Mouse (Mus musculus) liver, embryonic 11.5 days (tissue): Measurements from ENCODE around the gene Ndufaf2. TPM values are rescaled to one million over a fixed set of nuclear protein-coding genes. Genes with fewer than 3 reads are reported as not detected.

Experiments used
- ATAC-seq: fragments of 200-750 bp; cut with Nextera tagmentation; replicated peaks from 2 replicates; pipeline ENCODE4 v1.8.0; 2017; ENCODE audit warnings: moderate number of reproducible peaks, mild to moderate bottlenecking, moderate TSS enrichment, moderate library complexity; ENCODE audit not compliant: low FRiP score
- DNase-seq: peaks from one replicate; pipeline ENCODE4 v3.0.0-alpha.2; 2017; ENCODE audit warnings: low spot score
- H3K27ac ChIP-seq: fragments of 300-500 bp; sonication (generic); 2 replicates; pipeline ENCODE4 v1.5.1; 2014; ENCODE audit warnings: mild to moderate bottlenecking, low read depth, low read length, control low read depth
- H3K27me3 ChIP-seq: fragments of 300-500 bp; sonication (generic); replicated peaks from 2 replicates; pipeline ENCODE4 v1.6.1; 2014; ENCODE audit warnings: low read length, mixed read lengths; ENCODE audit not compliant: control insufficient read depth, insufficient read depth
- H3K36me3 ChIP-seq: fragments of 300-500 bp; sonication (generic); 2 replicates; pipeline ENCODE4 v1.6.1; 2014; ENCODE audit warnings: mild to moderate bottlenecking, low read length, moderate library complexity, mixed read lengths; ENCODE audit not compliant: control insufficient read depth, insufficient read depth
- H3K4me1 ChIP-seq: fragments of 300-500 bp; sonication (generic); replicated peaks from 2 replicates; pipeline ENCODE4 v1.6.1; 2014; ENCODE audit warnings: low read length, mixed read lengths; ENCODE audit not compliant: control insufficient read depth, insufficient read depth
- H3K4me2 ChIP-seq: fragments of 300-500 bp; sonication (generic); 2 replicates; pipeline ENCODE4 v1.6.1; 2014; ENCODE audit warnings: mild to moderate bottlenecking, control low read depth, moderate library complexity
- H3K4me3 ChIP-seq: fragments of 300-500 bp; sonication (generic); 2 replicates; pipeline ENCODE4 v1.5.1; 2014; ENCODE audit warnings: low read depth, low read length, control low read depth
- H3K9ac ChIP-seq: fragments of 300-500 bp; sonication (generic); 2 replicates; pipeline ENCODE4 v1.6.1; 2014; ENCODE audit warnings: low read depth, low read length, control low read depth
- H3K9me3 ChIP-seq: fragments of 300-500 bp; sonication (generic); 2 replicates; pipeline ENCODE4 v1.6.1; 2016; ENCODE audit warnings: low read length, inconsistent platforms, mixed read lengths; ENCODE audit not compliant: control insufficient read depth
- WGBS: fragments of 180-500 bp; shearing (Covaris S2); extraction: QIAGEN DNeasy Blood & Tissue Kit; methylation state at CpG from one replicate; pipeline ENCODE4 v1.1.7; 2014; 5-methylcytosine and 5-hydroxymethylcytosine counted together
- polyA plus RNA-seq: library from polyadenylated mRNA; unstranded; fragments of >200 nt; fragmentation: Nextera tagmentation; extraction: Ambion mirVana; gene quantifications from 2 replicates; pipeline ENCODE4 v1.2.1, GENCODE M21; 2014

The Ndufaf2 gene
- 76.5 and 88.3 TPM in 2 replicates for polyA plus RNA-seq

GRCm38 (mm10) chr13:108158465-108159240, at the start of gene Ndufaf2, which contains the start of gene Ercc8:
Ndufaf2 (minus strand) TSS chr13:108158623.
Ercc8 (plus strand) TSS chr13:108158731.
- no peak within 1 kb of the TSS for H3K27ac ChIP-seq
- H3K9me3 ChIP-seq: no peaks in the 10 kb centered on the region
- peak; percentile 98 for ATAC-seq
- H3K9ac ChIP-seq: peak within 1 kb of the TSS; percentile 71
- H3K4me1 ChIP-seq: peaks cover 9% of the 10 kb centered on the region
- no peaks in the 10 kb centered on the region for H3K27me3 ChIP-seq
- H3K4me2 ChIP-seq: peak within 1 kb of the TSS; percentile 85
- peaks cover 2% of the 10 kb centered on the region; the same call in 1 of the 2 replicates for H3K36me3 ChIP-seq
- H3K4me3 ChIP-seq: peak within 1 kb of the TSS; percentile 84
- peak; percentile 97 for DNase-seq
- under 1% methylated on average over 47 of the region's 47 CpGs for WGBS

- 70% methylated on average over 5 of the region's 5 CpGs for WGBS
- H3K27me3 ChIP-seq: no peaks in the 10 kb centered on the region
- no peak overlapping the region for H3K4me2 ChIP-seq
- no peak for DNase-seq
- H3K9me3 ChIP-seq: no peaks in the 10 kb centered on the region
- H3K9ac ChIP-seq: no peak overlapping the region
- no peak overlapping the region for H3K4me3 ChIP-seq
- no peak overlapping the region for H3K27ac ChIP-seq
- H3K36me3 ChIP-seq: no peaks in the 10 kb centered on the region
- no peaks in the 10 kb centered on the region for H3K4me1 ChIP-seq
- no peak for ATAC-seq
Measured at GRCm38 (mm10) chr13:108208090-108208489, 49.7 kb upstream of the Ndufaf2 start.

GRCm38 (mm10) chr13:108207447-108207846, 49.0 kb upstream of the Ndufaf2 start:
- H3K9me3 ChIP-seq: no peaks in the 10 kb centered on the region
- no peak overlapping the region for H3K4me3 ChIP-seq
- H3K27ac ChIP-seq: no peak overlapping the region
- DNase-seq (no peak), ATAC-seq (no peak)
- no peaks in the 10 kb centered on the region for H3K36me3 ChIP-seq
- no peak overlapping the region for H3K9ac ChIP-seq
- H3K4me1 ChIP-seq: no peaks in the 10 kb centered on the region
- H3K4me2 ChIP-seq: no peak overlapping the region
- no peaks in the 10 kb centered on the region for H3K27me3 ChIP-seq
- WGBS: 90% methylated on average over 2 of the region's 2 CpGs

- Histone ChIP-seq H3K4me1 (no peaks in the 10 kb centered on the region), H3K4me2 (no peak overlapping the region), H3K36me3 (no peaks in the 10 kb centered on the region), H3K4me3 (no peak overlapping the region), H3K27ac (no peak overlapping the region), H3K27me3 (no peaks in the 10 kb centered on the region), H3K9me3 (no peaks in the 10 kb centered on the region), H3K9ac (no peak overlapping the region)
- 82% methylated on average over 3 of the region's 3 CpGs for WGBS
- DNase-seq (no peak), ATAC-seq (no peak)
Measured at GRCm38 (mm10) chr13:108204857-108205256, 46.4 kb upstream of the Ndufaf2 start.

GRCm38 (mm10) chr13:108195474-108195873, 37.1 kb upstream of the Ndufaf2 start:
- Histone ChIP-seq H3K27ac (no peak overlapping the region), H3K27me3 (no peaks in the 10 kb centered on the region), H3K4me3 (no peak overlapping the region), H3K9ac (no peak overlapping the region), H3K4me2 (no peak overlapping the region), H3K9me3 (no peaks in the 10 kb centered on the region), H3K36me3 (0 out of 2 replicates have a peak, but pooled peaks cover 6% of the 10 kb centered on the region), H3K4me1 (no peaks in the 10 kb centered on the region)
- DNase-seq: no peak
- ATAC-seq: no peak
- WGBS: 89% methylated on average over 6 of the region's 6 CpGs

GRCm38 (mm10) chr13:108191074-108191720, 32.8 kb upstream of the Ndufaf2 start:
- DNase-seq (no peak), ATAC-seq (peak; percentile 62; the same call in 1 of the 2 replicates)
- Histone ChIP-seq H3K4me3 (no peak overlapping the region), H3K4me2 (no peak overlapping the region), H3K36me3 (peaks cover 10% of the 10 kb centered on the region; the same call in 1 of the 2 replicates), H3K27me3 (no peaks in the 10 kb centered on the region), H3K9me3 (no peaks in the 10 kb centered on the region), H3K9ac (no peak overlapping the region), H3K27ac (no peak overlapping the region), H3K4me1 (no peaks in the 10 kb centered on the region)
- 57% methylated on average over 11 of the region's 11 CpGs for WGBS

GRCm38 (mm10) chr13:108187994-108188393, 29.6 kb upstream of the Ndufaf2 start:
- no peak overlapping the region for H3K4me3 ChIP-seq
- no peaks in the 10 kb centered on the region for H3K27me3 ChIP-seq
- H3K9me3 ChIP-seq: no peaks in the 10 kb centered on the region
- no peak for DNase-seq
- WGBS: 84% methylated on average over 4 of the region's 4 CpGs
- no peak for ATAC-seq
- H3K9ac ChIP-seq: no peak overlapping the region
- H3K4me2 ChIP-seq: no peak overlapping the region
- no peaks in the 10 kb centered on the region for H3K4me1 ChIP-seq
- no peak overlapping the region for H3K27ac ChIP-seq
- H3K36me3 ChIP-seq: peaks cover 16% of the 10 kb centered on the region; the same call in 1 of the 2 replicates

GRCm38 (mm10) chr13:108185530-108185929, 27.1 kb upstream of the Ndufaf2 start:
- ATAC-seq (no peak), DNase-seq (no peak)
- Histone ChIP-seq H3K4me1 (no peaks in the 10 kb centered on the region), H3K4me2 (no peak overlapping the region), H3K4me3 (no peak overlapping the region), H3K36me3 (peaks cover 19% of the 10 kb centered on the region; the same call in 1 of the 2 replicates), H3K9me3 (no peaks in the 10 kb centered on the region), H3K27ac (no peak overlapping the region), H3K9ac (no peak overlapping the region), H3K27me3 (no peaks in the 10 kb centered on the region)
- 88% methylated on average over 3 of the region's 3 CpGs for WGBS
